Mouse (Mus musculus) liver, embryonic 15.5 days (tissue): ENCODE data around the gene Rab17. TPM values are rescaled to one million over a fixed set of nuclear protein-coding genes. Genes with fewer than 3 reads are reported as not detected.

ENCODE experiments used
- ATAC-seq: fragments of 200-750 bp; cut with Nextera tagmentation; 2 replicates; pipeline ENCODE4 v1.8.0; 2017; ENCODE audit warnings: moderate number of reproducible peaks, mild to moderate bottlenecking, moderate library complexity; ENCODE audit not compliant: insufficient read depth
- H3K27ac ChIP-seq: fragments of 300-500 bp; sonication (generic); replicated peaks from 2 replicates; pipeline ENCODE4 v1.5.1; 2015; ENCODE audit warnings: mild to moderate bottlenecking, inconsistent platforms
- H3K27me3 ChIP-seq: fragments of 300-500 bp; sonication (generic); 2 replicates; pipeline ENCODE4 v1.6.1; 2015; ENCODE audit warnings: mild to moderate bottlenecking, inconsistent platforms
- H3K36me3 ChIP-seq: fragments of 300-500 bp; sonication (generic); replicated peaks from 2 replicates; pipeline ENCODE4 v1.6.1; 2015; ENCODE audit warnings: moderate library complexity, mild to moderate bottlenecking, inconsistent platforms
- H3K4me1 ChIP-seq: fragments of 300-500 bp; sonication (generic); replicated peaks from 2 replicates; pipeline ENCODE4 v1.6.1; 2015; ENCODE audit warnings: inconsistent platforms
- H3K4me2 ChIP-seq: fragments of 300-500 bp; sonication (generic); 2 replicates; pipeline ENCODE4 v1.6.1; 2015; ENCODE audit warnings: moderate library complexity, mild to moderate bottlenecking, inconsistent platforms
- H3K4me3 ChIP-seq: fragments of 300-500 bp; sonication (generic); replicated peaks from 2 replicates; pipeline ENCODE4 v1.5.1; 2015; ENCODE audit warnings: mild to moderate bottlenecking, inconsistent platforms
- H3K9ac ChIP-seq: fragments of 300-500 bp; sonication (generic); 2 replicates; pipeline ENCODE4 v1.6.1; 2015; ENCODE audit warnings: moderate library complexity, mild to moderate bottlenecking, inconsistent platforms
- H3K9me3 ChIP-seq: fragments of 300-500 bp; sonication (generic); replicated peaks from 2 replicates; pipeline ENCODE4 v1.6.1; 2016; ENCODE audit warnings: inconsistent platforms
- WGBS: fragments of 180-500 bp; shearing (Covaris S2); methylation state at CpG from one replicate; pipeline ENCODE4 v1.1.7; 2015; ENCODE audit warnings: mixed read lengths; ENCODE audit not compliant: insufficient replicate concordance; 5-methylcytosine and 5-hydroxymethylcytosine counted together
- polyA plus RNA-seq: library from polyadenylated mRNA; unstranded; fragments of >200 nt; fragmentation: Nextera tagmentation; extraction: Ambion mirVana; gene quantifications from 2 replicates; pipeline ENCODE4 v1.2.1, GENCODE M21; 2015

Rab17 gene
- polyA plus RNA-seq, 1 experiment from 2014 or later = 5.5 TPM

DNA sequence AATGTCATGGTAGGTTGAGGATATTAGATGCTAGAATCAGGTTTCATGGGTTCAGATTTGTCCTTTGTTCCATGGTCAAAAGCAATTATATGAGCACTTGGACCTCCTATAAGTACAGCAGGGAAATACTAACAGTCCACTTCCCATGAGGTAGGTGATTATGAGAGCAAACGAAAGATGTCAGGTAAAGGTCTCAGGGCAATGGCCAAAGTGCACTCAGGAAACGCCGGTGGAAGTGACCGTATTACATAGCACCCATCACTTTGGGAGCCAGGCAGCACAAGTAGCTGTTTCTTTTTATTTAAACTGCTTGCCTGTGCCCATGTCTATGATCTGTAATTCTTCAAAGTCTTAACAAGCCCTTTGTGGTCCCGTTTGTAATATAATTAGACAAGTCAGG lies 36.6 kb upstream of the Rab17 start:
- Histone ChIP-seq H3K4me2 (no peak overlapping the region), H3K4me1 (no peaks in the 10 kb centered on the region), H3K9me3 (no peaks in the 10 kb centered on the region), H3K4me3 (no peak overlapping the region), H3K36me3 (no peaks in the 10 kb centered on the region), H3K27me3 (no peaks in the 10 kb centered on the region), H3K9ac (no peak overlapping the region), H3K27ac (no peak overlapping the region)
- ATAC-seq = 0 out of 2 replicates have a peak, but pooled peaks have one; percentile 44
- 55% methylated on average over 5 of the region's 5 CpGs for WGBS

DNA sequence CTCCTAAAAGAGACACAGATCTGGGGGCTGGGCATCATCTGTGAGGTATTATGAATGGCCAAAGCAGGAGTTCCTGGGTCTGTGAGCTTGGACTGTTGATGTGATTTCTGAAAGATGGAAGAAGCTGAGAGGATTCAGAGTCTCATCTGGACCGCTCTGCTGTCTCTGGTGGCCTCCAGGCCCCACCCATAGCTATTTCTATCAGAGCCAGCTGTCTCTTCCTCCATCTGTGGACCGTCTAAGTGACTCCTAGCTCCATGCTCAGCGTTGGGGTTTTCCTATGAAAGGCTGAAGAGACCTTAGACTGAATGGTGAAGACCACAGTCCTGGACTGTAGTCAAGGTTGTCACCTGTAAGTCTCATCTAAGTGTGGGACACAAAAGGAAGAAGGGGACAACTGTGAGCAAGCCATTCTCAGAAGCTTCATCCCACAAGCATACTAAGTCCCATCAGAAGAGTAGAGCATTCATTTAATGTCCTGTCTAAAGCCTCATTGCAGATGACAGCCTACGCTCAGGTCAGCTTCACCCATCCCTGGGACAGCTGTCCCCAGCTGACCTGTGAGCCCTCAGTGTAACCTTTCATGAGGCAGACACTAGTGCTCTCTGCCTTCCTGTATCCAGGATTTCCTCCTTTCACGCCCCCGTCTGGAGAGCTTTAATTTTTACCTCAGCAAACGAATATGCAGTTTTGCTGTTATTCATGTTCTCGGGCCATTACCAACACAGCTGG lies 34.2 kb upstream of the Rab17 start:
- H3K9ac ChIP-seq = no peak overlapping the region
- no peaks in the 10 kb centered on the region for H3K9me3 ChIP-seq
- WGBS = 50% methylated on average over 8 of the region's 8 CpGs
- H3K27me3 ChIP-seq = peaks cover 18% of the 10 kb centered on the region
- H3K4me3 ChIP-seq = no peak overlapping the region
- no peak overlapping the region for H3K27ac ChIP-seq
- H3K4me1 ChIP-seq = peaks cover 13% of the 10 kb centered on the region
- no peak overlapping the region for H3K4me2 ChIP-seq
- no peak for ATAC-seq
- H3K36me3 ChIP-seq = no peaks in the 10 kb centered on the region

DNA sequence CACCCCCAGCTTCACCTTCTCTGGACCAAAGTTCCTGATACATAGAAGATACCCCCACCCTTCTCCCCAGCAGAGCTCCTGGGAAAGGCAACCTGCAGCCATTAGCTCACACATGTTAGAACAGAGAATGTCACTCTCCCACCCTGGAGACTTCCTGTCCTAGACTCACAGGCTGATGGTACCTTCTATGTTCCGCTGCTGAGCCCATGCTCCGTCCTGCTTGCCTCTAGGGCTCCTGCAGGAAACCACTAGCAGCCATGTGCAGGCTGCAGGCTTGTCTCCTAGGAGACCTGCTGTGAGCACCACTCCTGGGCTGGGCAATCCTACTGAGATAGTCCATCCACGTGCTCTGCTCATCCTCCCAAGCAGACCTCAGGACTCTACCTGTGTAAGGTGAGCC lies 33.2 kb upstream of the Rab17 start:
- H3K4me2 ChIP-seq = no peak overlapping the region
- H3K4me3 ChIP-seq = no peak overlapping the region
- no peaks in the 10 kb centered on the region for H3K36me3 ChIP-seq
- no peak overlapping the region for H3K27ac ChIP-seq
- peaks cover 28% of the 10 kb centered on the region for H3K27me3 ChIP-seq
- H3K4me1 ChIP-seq = peaks cover 13% of the 10 kb centered on the region
- H3K9ac ChIP-seq = no peak overlapping the region
- WGBS = 45% methylated on average over 3 of the region's 3 CpGs
- ATAC-seq = no peak
- H3K9me3 ChIP-seq = no peaks in the 10 kb centered on the region

DNA sequence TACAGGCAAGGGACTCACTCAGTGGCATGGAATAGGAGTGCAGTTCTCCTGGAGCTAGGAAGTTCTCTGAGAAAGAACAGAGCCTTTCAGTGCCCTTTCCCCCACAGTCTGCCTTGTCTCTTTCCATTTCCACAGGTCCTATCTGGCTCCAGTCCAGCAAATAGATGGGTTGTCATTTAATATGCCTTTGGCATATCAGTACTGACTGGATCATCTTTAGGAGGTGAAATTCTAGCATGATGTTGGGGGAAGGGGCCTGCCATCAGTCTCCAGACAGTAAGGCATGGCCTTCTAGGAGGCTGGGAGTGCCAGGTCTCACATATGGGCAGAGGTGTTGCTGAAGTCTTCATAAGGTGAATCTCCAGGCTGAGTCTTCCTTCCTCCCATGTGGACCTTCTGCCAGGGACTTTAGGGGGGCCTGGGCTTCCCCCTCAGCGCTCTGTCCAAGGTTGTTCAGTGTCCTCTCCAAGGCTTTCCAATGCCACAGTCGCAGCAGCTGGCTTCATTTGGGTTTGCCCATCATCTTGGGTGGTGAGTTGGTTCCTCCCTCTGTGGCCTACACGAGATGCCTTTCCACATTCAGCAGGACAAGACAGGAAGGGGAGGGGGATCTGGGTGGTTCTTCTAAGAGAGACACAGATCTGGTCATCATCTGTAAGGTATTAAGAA lies 32.5 kb upstream of the Rab17 start:
- WGBS = 48% methylated on average over 3 of the region's 3 CpGs
- no peak for ATAC-seq

DNA sequence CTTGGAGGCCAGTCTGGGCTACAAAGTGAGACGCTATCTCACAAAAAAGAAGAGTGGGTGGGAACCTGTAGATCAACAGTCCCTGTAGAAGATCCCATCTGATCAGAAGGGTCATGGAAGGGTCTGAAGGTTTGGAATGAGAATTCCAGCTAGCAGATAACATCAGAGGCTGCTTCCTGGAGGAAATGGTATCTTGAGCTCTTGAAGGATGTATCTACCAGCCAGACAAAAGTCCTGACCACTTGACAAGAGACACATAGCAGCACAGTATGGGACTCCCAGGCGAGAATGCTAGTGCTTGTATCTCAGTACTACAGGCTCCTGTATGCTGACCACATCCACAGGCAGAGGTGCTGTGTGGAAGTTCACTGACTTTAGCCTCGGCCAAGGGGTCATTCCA lies 31.6 kb upstream of the Rab17 start:
- 47% methylated on average over 3 of the region's 3 CpGs for WGBS
- H3K27me3 ChIP-seq = peaks cover 37% of the 10 kb centered on the region
- no peaks in the 10 kb centered on the region for H3K36me3 ChIP-seq
- H3K4me2 ChIP-seq = no peak overlapping the region
- no peak for ATAC-seq
- H3K27ac ChIP-seq = no peak overlapping the region
- H3K9me3 ChIP-seq = no peaks in the 10 kb centered on the region
- no peak overlapping the region for H3K9ac ChIP-seq
- no peak overlapping the region for H3K4me3 ChIP-seq
- H3K4me1 ChIP-seq = peaks cover 13% of the 10 kb centered on the region

More for the DNA sequence above, 32.5 kb upstream of the Rab17 start:
- H3K9me3 ChIP-seq = no peaks in the 10 kb centered on the region
- no peak overlapping the region for H3K4me3 ChIP-seq
- H3K9ac ChIP-seq = no peak overlapping the region
- H3K36me3 ChIP-seq = no peaks in the 10 kb centered on the region
- H3K4me2 ChIP-seq = no peak overlapping the region
- no peak overlapping the region for H3K27ac ChIP-seq
- peaks cover 13% of the 10 kb centered on the region for H3K4me1 ChIP-seq
- H3K27me3 ChIP-seq = peaks cover 34% of the 10 kb centered on the region

DNA sequence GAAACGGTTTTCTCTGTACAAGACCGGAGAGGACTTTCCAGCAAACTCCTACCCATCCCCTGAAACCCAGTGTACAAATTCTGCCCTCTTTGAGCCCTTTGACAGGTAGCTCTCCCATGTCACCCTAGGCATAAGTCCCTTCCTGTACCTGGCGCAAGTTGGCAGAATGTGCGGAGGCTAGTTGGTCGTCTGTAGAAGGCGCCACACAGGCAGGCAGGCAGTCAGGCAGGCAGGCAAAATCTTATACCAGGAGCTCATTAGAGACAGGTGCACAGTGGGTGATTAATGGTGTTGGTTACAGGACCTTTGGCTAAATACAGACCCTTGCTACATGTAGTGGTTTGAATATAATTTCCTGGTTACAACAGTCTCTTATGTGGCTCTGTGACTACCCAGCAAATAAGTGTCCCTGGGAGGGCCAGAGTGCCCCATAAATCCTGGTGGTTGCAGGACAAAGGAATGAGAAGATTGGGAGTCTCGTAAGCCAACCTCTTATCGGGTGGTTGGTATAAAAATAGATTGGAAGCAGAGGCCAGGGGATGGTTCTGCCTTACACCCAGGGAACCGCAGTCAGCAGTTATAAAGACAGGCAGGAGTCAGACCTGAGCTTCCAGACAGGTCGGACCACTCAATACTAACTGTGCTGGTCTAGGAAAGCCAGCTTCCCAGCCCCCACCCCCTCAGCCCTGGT lies 30.6 kb upstream of the Rab17 start:
- H3K9me3 ChIP-seq = no peaks in the 10 kb centered on the region
- peaks cover 13% of the 10 kb centered on the region for H3K4me1 ChIP-seq
- H3K36me3 ChIP-seq = no peaks in the 10 kb centered on the region
- peaks cover 37% of the 10 kb centered on the region for H3K27me3 ChIP-seq
- no peak overlapping the region for H3K27ac ChIP-seq
- 46% methylated on average over 10 of the region's 10 CpGs for WGBS
- H3K4me2 ChIP-seq = no peak overlapping the region
- no peak for ATAC-seq
- no peak overlapping the region for H3K4me3 ChIP-seq
- no peak overlapping the region for H3K9ac ChIP-seq

DNA sequence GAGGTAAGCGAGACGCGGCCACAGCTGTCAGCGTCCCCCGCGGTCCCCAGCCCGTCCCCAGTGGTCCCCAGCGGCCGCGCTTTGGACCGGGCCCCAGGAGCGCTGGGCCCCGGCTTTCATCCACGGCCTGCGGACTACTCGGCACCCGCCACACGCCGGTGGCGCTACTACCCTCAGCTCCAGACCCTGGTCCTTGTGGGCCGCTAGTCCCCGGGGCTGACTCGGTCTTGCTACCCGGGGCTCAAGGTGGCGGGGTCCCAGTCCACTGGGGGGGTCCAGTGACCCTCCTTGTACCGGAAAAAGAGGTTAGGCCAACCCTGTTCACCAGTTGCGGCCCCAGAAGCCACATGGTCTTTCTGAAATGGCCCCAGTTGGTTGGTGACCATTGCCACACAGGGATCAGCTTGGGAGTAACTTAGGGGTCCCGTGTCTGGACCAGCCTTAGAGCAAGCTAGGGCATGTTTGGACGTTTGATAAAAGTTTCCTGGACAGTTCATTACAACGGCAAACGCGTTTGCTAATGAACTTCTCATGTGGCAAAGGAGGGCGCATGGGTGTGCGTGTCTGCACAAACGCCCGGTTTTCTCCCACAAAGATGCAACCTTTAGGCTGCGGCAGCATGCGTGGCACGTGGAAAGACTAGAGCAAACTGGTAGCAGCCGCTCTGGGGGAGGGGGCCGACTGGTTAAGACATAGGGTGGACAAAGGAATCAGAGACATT lies 29.6 kb upstream of the Rab17 start:
- no peaks in the 10 kb centered on the region for H3K9me3 ChIP-seq
- no peaks in the 10 kb centered on the region for H3K36me3 ChIP-seq
- H3K27me3 ChIP-seq = peaks cover 37% of the 10 kb centered on the region
- H3K4me2 ChIP-seq = peak overlapping the region; percentile 74
- under 1% methylated on average over 37 of the region's 41 CpGs for WGBS
- ATAC-seq = no peak
- H3K4me3 ChIP-seq = peak overlapping the region; percentile 60
- no peak overlapping the region for H3K27ac ChIP-seq
- H3K9ac ChIP-seq = peak overlapping the region; percentile 21; the same call in 1 of the 2 replicates
- H3K4me1 ChIP-seq = peaks cover 13% of the 10 kb centered on the region

DNA sequence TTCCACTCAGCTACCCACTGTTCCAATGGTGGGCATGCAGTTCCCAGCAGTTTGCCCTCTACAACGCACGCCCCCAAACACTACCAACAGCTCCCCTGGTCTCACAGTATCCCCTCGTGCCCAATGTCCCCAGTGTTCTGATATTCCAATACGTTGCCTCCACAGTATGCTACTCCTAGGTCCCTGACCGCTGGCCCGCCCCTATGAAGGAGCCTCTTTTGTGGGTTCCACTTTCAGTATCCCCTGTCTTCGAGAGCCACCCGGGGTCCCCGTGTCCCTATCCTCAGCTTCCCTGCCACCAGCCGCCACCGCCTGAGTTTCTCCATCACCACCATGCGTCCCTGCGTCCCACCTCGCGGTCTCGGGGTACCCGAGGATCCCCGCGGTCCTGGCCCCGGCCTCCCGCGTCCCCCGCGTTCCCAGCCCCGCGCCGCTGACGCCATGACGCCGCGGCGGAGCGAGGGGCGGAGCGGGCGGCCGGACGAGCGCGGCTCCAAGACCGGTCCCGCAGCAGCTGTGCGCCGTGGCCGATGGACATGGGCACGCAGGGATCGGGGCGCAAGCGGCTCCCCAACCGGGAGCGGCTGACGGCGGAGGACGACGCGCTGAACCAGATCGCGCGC lies 28.9 kb upstream of the Rab17 start, which contains the start of gene Lrrfip1:
TSS of gene Lrrfip1 (plus strand) at position 470 of the 623 bp plus-strand sequence.
- Histone ChIP-seq H3K27ac (no peak within 1 kb of the TSS), H3K36me3 (no peaks in the 10 kb centered on the region), H3K4me1 (peaks cover 13% of the 10 kb centered on the region), H3K4me2 (peak within 1 kb of the TSS; percentile 74), H3K27me3 (peaks cover 37% of the 10 kb centered on the region), H3K9ac (peak within 1 kb of the TSS; percentile 21; the same call in 1 of the 2 replicates), H3K4me3 (peak within 1 kb of the TSS; percentile 60), H3K9me3 (no peaks in the 10 kb centered on the region)
- WGBS = 2% methylated on average over 59 of the region's 59 CpGs
- ATAC-seq = no peak

DNA sequence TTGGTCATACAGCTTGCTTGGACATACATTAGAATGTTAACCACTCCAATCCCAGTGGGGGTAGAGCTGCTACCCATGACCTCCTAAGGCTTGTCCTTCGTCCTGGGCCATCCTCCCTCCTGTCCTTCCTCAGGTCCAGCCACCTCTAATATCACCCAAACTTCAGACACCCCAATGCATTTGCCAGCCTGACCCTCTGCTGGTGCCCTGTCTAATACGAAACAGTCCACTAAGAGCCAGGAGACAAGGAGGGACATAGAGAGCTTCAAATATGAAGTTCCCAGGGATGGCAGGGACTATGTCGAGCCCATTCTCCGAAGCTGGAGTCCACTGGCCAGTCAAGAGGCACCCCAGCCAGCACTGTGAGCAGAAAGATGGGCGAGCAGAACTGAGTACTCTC lies 28.2 kb upstream of the Rab17 start:
- Histone ChIP-seq H3K4me1 (peaks cover 13% of the 10 kb centered on the region), H3K27me3 (peaks cover 37% of the 10 kb centered on the region), H3K9ac (no peak overlapping the region), H3K4me3 (no peak overlapping the region), H3K9me3 (no peaks in the 10 kb centered on the region), H3K4me2 (no peak overlapping the region), H3K36me3 (no peaks in the 10 kb centered on the region), H3K27ac (no peak overlapping the region)
- ATAC-seq = no peak
- WGBS = 54% methylated on average over 5 of the region's 5 CpGs

DNA sequence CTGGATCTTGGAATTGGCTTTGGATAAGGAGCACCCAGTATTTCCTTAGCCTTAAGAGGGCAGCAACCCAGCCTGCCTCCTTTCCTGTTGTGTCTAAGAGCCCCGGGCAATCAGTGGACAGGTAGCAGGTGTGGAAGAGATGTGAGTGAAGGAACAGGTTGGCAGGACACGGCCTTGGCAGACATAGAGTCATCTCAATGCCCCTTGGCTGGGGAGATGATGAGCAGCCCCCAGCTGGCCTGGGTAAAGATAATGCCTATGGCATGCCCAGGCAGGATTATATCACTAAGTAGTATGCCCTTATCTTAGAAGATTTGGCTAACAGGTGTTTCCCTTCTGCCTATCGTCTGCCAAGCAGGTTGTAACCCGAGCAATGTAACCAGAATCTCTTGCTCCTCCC lies 27.7 kb upstream of the Rab17 start:
- Histone ChIP-seq H3K27me3 (peaks cover 37% of the 10 kb centered on the region), H3K4me3 (no peak overlapping the region), H3K4me1 (peaks cover 13% of the 10 kb centered on the region), H3K9ac (no peak overlapping the region), H3K36me3 (no peaks in the 10 kb centered on the region), H3K4me2 (no peak overlapping the region), H3K9me3 (no peaks in the 10 kb centered on the region), H3K27ac (no peak overlapping the region)
- ATAC-seq = no peak
- WGBS = 37% methylated on average over 4 of the region's 4 CpGs
